Mouse (Mus musculus) embryonic facial prominence, embryonic 14.5 days (tissue): ENCODE data around the gene Gm10188. TPM values are rescaled to one million over a fixed set of nuclear protein-coding genes. Genes with fewer than 3 reads are reported as not detected.

Experiments
- ATAC-seq: fragments of 200-750 bp; cut with Nextera tagmentation; 2 replicates; pipeline ENCODE4 v1.8.0; 2017; ENCODE audit warnings: low read depth, moderate number of reproducible peaks, moderate TSS enrichment
- DNase-seq: peaks from one replicate; pipeline ENCODE4 v3.0.0-alpha.2; 2015; ENCODE audit warnings: low spot score
- H3K27ac ChIP-seq: fragments of 300-500 bp; sonication (generic); replicated peaks from 2 replicates; pipeline ENCODE4 v1.5.1; 2014; ENCODE audit warnings: low read depth, mild to moderate bottlenecking, low read length, moderate library complexity
- H3K27me3 ChIP-seq: fragments of 300-500 bp; sonication (generic); replicated peaks from 2 replicates; pipeline ENCODE4 v1.6.1; 2014; ENCODE audit warnings: low read length; ENCODE audit not compliant: control insufficient read depth, insufficient read depth
- H3K36me3 ChIP-seq: fragments of 300-500 bp; sonication (generic); 2 replicates; pipeline ENCODE4 v1.6.1; 2014; ENCODE audit warnings: low read length, mixed read lengths; ENCODE audit not compliant: control insufficient read depth, insufficient read depth
- H3K4me1 ChIP-seq: fragments of 300-500 bp; sonication (generic); 2 replicates; pipeline ENCODE4 v1.6.1; 2014; ENCODE audit warnings: antibody characterized with exemption, low read length; ENCODE audit not compliant: control insufficient read depth, insufficient read depth
- H3K4me2 ChIP-seq: fragments of 300-500 bp; sonication (generic); 2 replicates; pipeline ENCODE4 v1.6.1; 2014; ENCODE audit warnings: low read depth, mild to moderate bottlenecking, low read length, moderate library complexity, mixed read lengths
- H3K4me3 ChIP-seq: fragments of 300-500 bp; sonication (generic); 2 replicates; pipeline ENCODE4 v1.5.1; 2014; ENCODE audit warnings: low read depth, mild to moderate bottlenecking, low read length
- H3K9ac ChIP-seq: fragments of 300-500 bp; sonication (generic); 2 replicates; pipeline ENCODE4 v1.6.1; 2014; ENCODE audit warnings: low read depth, mild to moderate bottlenecking, low read length, moderate library complexity, mixed read lengths
- H3K9me3 ChIP-seq: fragments of 300-500 bp; sonication (generic); 2 replicates; pipeline ENCODE4 v1.6.1; 2016; ENCODE audit warnings: low read length; ENCODE audit not compliant: control insufficient read depth
- WGBS: fragments of 180-500 bp; shearing (Covaris S2); extraction: QIAGEN DNeasy Blood & Tissue Kit; methylation state at CpG from one replicate; pipeline ENCODE4 v1.1.7; 2014; 5-methylcytosine and 5-hydroxymethylcytosine counted together
- polyA plus RNA-seq: library from polyadenylated mRNA; unstranded; fragments of >200 nt; fragmentation: Nextera tagmentation; extraction: Ambion mirVana; gene quantifications from 2 replicates; pipeline ENCODE4 v1.2.1, GENCODE M21; 2014

The Gm10188 gene
- polyA plus RNA-seq, 1 experiment from 2014 or later: not detected

DNA sequence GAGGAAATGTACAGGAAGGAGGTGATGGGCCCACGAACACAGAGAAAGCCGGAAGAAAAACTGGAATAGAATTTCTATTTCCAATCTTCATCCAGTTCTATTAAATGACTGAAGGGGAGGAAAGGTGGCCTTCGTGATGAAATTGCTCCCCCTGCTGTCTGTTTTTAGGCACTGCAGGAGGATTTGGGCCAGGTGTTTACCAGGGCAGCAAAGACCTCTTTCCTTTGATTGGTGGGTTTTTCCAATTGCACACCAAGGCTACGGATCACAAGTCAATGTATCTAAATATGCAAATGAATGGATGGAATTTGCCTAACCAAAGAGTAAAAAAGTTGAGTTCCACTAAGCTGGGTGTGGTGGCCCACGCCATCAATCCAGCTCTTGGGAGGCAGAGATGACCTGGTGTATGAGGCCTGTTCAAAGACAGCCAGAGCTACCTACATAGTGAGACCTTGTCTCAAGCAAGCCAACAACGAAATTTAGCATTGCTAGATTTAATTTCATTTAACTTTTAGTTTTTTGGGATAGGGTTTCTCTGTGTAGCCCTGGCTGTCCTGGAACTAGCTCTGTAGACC lies 8.1 kb upstream of the Gm10188 start:
- DNase-seq: peak; percentile 22
- WGBS: 20% methylated on average over 6 of the region's 6 CpGs

DNA sequence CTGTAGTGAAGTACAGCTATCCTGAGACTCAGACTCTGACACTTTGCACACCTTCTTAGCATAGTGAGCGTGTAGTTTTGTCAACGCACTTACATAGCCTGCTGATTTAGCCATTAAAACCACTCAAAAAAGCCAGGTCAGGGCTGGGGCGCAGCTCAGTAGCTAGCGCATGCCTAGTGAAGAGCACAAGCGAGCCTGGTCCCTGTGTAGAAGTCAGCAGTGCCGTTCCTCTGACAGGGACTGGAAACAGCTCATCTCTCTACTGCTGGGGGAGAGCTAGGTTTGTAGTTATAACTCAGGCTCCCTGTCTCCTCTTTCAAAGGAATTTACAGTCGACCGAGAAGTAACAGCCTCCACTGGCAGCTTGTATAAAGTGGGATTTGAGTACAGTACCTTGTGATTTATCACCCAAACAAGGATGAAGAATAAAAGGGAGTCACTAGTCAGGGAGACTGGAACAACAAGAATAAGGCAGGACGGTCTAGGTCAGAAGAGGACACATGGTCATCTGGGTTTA lies 5.2 kb upstream of the Gm10188 start:
- no peaks in the 10 kb centered on the region for H3K9me3 ChIP-seq
- H3K36me3 ChIP-seq: no peaks in the 10 kb centered on the region
- no peak overlapping the region for H3K4me2 ChIP-seq
- H3K4me1 ChIP-seq: no peaks in the 10 kb centered on the region
- WGBS: 63% methylated on average over 9 of the region's 9 CpGs
- ATAC-seq: no peak
- H3K27me3 ChIP-seq: 0 out of 2 replicates have a peak, but pooled peaks cover 4% of the 10 kb centered on the region
- no peak overlapping the region for H3K9ac ChIP-seq
- no peak overlapping the region for H3K4me3 ChIP-seq
- H3K27ac ChIP-seq: no peak overlapping the region
- no peak for DNase-seq

More for the DNA sequence above, 8.1 kb upstream of the Gm10188 start:
- H3K4me2 ChIP-seq: no peak overlapping the region
- ATAC-seq: no peak
- no peak overlapping the region for H3K9ac ChIP-seq
- H3K27ac ChIP-seq: no peak overlapping the region
- H3K4me3 ChIP-seq: no peak overlapping the region
- 0 out of 2 replicates have a peak, but pooled peaks cover 4% of the 10 kb centered on the region for H3K27me3 ChIP-seq
- H3K36me3 ChIP-seq: no peaks in the 10 kb centered on the region
- H3K4me1 ChIP-seq: no peaks in the 10 kb centered on the region
- no peaks in the 10 kb centered on the region for H3K9me3 ChIP-seq

DNA sequence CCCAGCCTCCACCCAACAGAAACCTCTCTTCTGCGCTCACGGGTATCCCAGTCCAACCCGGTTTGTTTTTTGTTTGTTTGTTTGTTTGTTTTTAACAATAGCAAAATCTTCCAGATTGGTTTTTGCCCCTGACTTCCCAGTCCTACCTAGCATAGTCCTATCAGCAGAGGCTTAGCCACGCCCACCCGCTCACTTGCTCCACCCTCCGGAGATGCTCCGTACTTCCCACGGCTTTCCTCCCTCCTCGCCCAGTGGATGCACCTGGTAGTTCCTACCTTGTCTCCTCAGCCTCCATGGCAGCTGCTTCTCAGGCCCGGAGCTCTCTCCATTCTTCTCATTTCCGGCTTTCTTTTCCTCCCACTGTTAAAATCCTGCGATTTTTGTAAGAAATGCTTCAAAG lies 4.0 kb upstream of the Gm10188 start:
- DNase-seq (peak; percentile 32), ATAC-seq (no peak)
- Histone ChIP-seq H3K4me1 (no peaks in the 10 kb centered on the region), H3K27me3 (0 out of 2 replicates have a peak, but pooled peaks cover 4% of the 10 kb centered on the region), H3K9ac (no peak overlapping the region), H3K36me3 (no peaks in the 10 kb centered on the region), H3K27ac (no peak overlapping the region), H3K4me2 (no peak overlapping the region), H3K9me3 (no peaks in the 10 kb centered on the region), H3K4me3 (no peak overlapping the region)
- WGBS: 21% methylated on average over 12 of the region's 12 CpGs

DNA sequence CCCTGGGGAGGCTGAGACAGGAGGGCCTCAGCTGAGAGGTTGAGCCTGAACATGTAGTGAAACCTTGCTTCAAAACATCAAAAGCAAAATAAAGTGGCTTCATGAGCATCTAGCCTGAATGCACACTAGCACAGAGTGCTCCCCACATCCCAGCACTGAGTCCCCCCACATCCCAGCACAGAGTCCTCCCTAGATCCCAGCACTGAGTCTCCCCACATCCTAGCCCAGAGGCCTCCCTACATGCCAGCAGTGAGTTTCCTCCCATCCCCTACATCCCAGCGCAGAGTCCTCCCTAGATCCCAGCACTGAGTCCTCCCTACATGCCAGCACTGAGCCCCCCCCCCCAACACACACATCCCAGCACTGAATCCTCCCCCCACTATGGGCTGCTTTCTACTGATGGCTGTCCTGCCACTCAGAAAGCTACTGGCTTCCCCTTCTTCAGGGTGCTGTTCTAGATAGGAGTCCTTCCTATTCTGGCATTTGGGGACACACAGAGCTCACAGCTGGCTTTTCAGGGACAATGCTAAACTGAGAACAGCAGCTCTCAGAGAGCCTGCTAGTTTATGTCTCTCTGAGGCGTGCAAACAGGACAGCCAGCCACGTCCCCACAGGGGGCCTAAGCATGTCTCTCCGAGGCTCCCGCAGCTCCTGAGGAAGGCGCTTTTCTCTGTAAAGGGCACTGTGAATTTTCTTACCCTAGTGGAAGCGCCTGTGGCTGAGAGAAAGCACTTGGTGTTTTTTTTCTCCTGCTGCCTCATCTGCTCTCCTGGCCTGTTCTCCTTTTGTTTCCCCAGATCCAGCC lies 2.1 kb upstream of the Gm10188 start:
- H3K27ac ChIP-seq: no peak overlapping the region
- no peaks in the 10 kb centered on the region for H3K9me3 ChIP-seq
- no peak overlapping the region for H3K9ac ChIP-seq
- H3K36me3 ChIP-seq: no peaks in the 10 kb centered on the region
- H3K4me3 ChIP-seq: no peak overlapping the region
- no peak for ATAC-seq
- H3K4me1 ChIP-seq: no peaks in the 10 kb centered on the region
- no peak overlapping the region for H3K4me2 ChIP-seq
- 43% methylated on average over 7 of the region's 7 CpGs for WGBS
- DNase-seq: no peak
- 0 out of 2 replicates have a peak, but pooled peaks cover 4% of the 10 kb centered on the region for H3K27me3 ChIP-seq

DNA sequence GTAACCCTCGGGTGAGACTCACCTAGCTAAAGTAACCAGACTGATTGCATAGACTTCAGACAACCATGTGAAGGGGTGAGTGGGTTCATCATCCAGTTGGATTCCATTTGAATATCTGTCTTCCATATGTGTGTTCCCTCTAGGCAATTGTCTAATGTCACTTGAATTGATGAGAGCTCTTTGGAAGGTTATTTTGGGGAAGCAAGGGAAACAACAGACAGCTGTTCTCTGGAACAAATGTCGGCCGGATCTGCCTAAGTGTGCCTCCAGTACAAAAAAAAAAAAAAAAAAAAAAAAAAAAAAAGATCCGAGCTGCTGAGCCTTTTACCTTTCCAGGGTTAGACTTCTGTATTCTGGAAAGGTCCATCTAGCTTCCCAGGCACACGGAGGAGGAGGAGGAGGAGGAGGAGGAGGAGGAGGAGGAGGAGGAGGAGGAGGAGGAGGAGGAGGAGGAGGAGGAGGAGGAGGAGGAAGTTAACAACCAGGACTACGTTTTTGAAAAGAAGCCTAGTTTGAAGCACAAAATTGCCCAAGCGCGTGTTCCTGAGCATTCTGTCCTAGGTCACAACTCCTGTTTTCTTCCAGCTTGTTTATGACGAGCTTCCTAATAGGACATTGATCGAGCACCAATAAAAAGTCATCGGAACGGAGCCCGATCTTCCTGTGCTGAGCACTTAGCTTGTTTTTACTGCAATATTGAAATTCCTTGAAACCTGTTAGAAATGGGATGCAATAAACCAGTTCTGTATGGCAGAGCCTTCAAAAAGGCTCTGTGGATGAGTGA lies 3.1 kb downstream of the Gm10188 start:
- H3K27me3 ChIP-seq: no peaks in the 10 kb centered on the region
- H3K4me3 ChIP-seq: no peak overlapping the region
- H3K9me3 ChIP-seq: no peaks in the 10 kb centered on the region
- no peak overlapping the region for H3K27ac ChIP-seq
- H3K9ac ChIP-seq: no peak overlapping the region
- no peak for DNase-seq
- H3K4me1 ChIP-seq: no peaks in the 10 kb centered on the region
- no peaks in the 10 kb centered on the region for H3K36me3 ChIP-seq
- WGBS: 67% methylated on average over 13 of the region's 13 CpGs
- no peak for ATAC-seq
- H3K4me2 ChIP-seq: no peak overlapping the region

DNA sequence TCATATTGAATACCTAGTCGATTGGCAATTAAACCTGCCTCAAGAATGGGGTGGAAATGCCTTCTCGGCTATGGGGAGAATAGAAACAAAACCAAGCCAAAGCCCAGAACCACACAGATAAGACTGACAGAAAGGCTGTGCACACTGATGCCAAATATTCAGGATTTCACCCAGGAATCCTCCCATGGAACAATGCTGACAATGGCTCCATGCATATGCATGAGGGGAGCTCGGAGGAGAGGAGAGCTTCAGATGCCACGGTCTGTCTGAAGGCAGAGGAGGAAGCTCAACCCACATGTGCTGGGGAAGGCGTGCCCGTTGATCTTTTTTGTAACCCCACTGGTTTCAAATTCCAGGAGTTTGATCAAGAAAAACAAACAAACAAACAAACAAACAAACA lies 7.4 kb downstream of the Gm10188 start:
- Histone ChIP-seq H3K27me3 (0 out of 2 replicates have a peak, but pooled peaks cover 2% of the 10 kb centered on the region), H3K36me3 (no peaks in the 10 kb centered on the region), H3K4me3 (no peak overlapping the region), H3K9me3 (no peaks in the 10 kb centered on the region), H3K4me2 (no peak overlapping the region), H3K4me1 (no peaks in the 10 kb centered on the region), H3K9ac (no peak overlapping the region), H3K27ac (no peak overlapping the region)
- WGBS: 33% methylated on average over 6 of the region's 6 CpGs
- no peak for ATAC-seq
- no peak for DNase-seq

DNA sequence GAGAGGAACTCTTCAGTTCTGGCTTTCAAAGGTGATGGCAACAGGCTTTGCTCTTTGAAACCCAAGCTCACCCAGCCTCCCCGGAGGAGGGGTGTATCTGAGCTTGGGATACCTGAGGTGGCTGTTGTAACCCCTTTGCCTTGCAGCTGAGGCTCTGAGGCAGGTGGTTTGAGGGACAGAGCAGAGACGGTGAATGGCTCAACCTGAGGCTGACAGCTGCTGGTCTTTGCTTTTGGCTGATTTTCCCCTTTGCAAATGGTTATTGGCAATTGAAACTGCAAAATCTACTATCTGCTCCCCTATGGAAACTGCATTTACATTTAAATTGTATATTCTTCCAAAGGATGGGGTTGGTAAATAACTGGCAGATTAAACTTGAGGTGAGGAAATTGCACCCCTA lies 7.9 kb downstream of the Gm10188 start:
- Histone ChIP-seq H3K9ac (no peak overlapping the region), H3K4me2 (no peak overlapping the region), H3K27ac (no peak overlapping the region), H3K4me1 (no peaks in the 10 kb centered on the region), H3K4me3 (no peak overlapping the region), H3K27me3 (0 out of 2 replicates have a peak, but pooled peaks cover 2% of the 10 kb centered on the region), H3K9me3 (no peaks in the 10 kb centered on the region), H3K36me3 (no peaks in the 10 kb centered on the region)
- WGBS: 38% methylated on average over 2 of the region's 2 CpGs
- no peak for DNase-seq
- no peak for ATAC-seq

DNA sequence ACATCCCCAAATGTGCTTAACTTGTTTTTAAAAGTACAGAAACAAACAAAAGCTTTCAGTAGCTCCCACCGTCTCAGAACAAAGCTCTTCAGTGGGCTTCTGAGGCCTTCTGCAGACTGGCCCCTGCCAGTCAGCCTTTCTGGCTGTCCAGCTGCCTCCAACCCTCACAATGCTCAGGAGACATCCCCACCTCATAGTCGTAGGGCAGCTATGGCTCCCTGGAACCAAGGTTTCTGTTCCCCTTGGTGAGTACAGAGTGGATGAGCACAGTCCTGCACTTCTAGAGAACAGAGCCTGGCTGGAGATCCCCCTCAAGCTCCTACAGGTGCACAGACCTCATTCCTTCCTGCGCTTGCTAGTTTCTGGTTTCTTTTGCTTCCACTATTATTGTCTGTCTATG lies 13.3 kb downstream of the Gm10188 start:
- H3K36me3 ChIP-seq: no peaks in the 10 kb centered on the region
- no peak overlapping the region for H3K9ac ChIP-seq
- no peak overlapping the region for H3K4me3 ChIP-seq
- H3K4me1 ChIP-seq: peaks cover 6% of the 10 kb centered on the region; the same call in 1 of the 2 replicates
- no peak for DNase-seq
- no peak overlapping the region for H3K27ac ChIP-seq
- WGBS: 46% methylated on average over 3 of the region's 3 CpGs
- H3K4me2 ChIP-seq: no peak overlapping the region
- H3K9me3 ChIP-seq: no peaks in the 10 kb centered on the region
- no peak for ATAC-seq
- H3K27me3 ChIP-seq: peaks cover 5% of the 10 kb centered on the region
